Mouse (Mus musculus): ENCODE measurements around the gene Olfr555.

GRCm38 (mm10) chr7:102701915-102702314 lies 43.3 kb downstream of the Olfr555 start, which contains the start of gene Olfr558:
- TF ChIP-seq CTCF (conservative IDR thresholded peaks at IDR 0.05; ENCODE audit: low read length) (no peak), NANOG (IDR thresholded peaks at IDR 0.05; ENCODE audit: borderline replicate concordance, low read length) (no peak)
